Mouse (Mus musculus) splenic B cell, adult 2 months (primary cell): ENCODE measurements around the gene Etfbkmt.
A peak's percentile ranks its signal among the peaks of the same experiment; 100 is the strongest.
"Not testable (repeated sequence)": the region's sequence is repeated elsewhere in the genome, so short reads cannot be mapped to it uniquely, and the experiment has no call there.

Experiments used
- DNase-seq: peaks from one replicate; pipeline ENCODE4 v3.0.0-alpha.2; 2011; ENCODE audit warnings: low read depth, low spot score
- H3K27me3 ChIP-seq: 2 replicates; pipeline ENCODE4 v1.6.1; 2012; ENCODE audit warnings: mild to moderate bottlenecking, low read length, moderate library complexity, mixed read lengths; ENCODE audit not compliant: control insufficient read depth, poor library complexity, insufficient read depth, severe bottlenecking
- H3K36me3 ChIP-seq: 2 replicates; pipeline ENCODE4 v1.6.1; 2012; ENCODE audit warnings: mild to moderate bottlenecking, low read length, moderate library complexity, mixed read lengths; ENCODE audit not compliant: control insufficient read depth, poor library complexity, insufficient read depth, severe bottlenecking

Etfbkmt gene

GRCm38 (mm10) chr6:149118935-149119334 is 20.7 kb upstream of the Etfbkmt start:
- no peak for DNase-seq
- H3K27me3 ChIP-seq, result no peaks in the 10 kb centered on the region; the same call in 1 of the 2 replicates
- no peaks in the 10 kb centered on the region for H3K36me3 ChIP-seq

- DNase-seq, result peak; percentile 86
Measured at GRCm38 (mm10) chr6:149119853-149120252, 19.8 kb upstream of the Etfbkmt start.

GRCm38 (mm10) chr6:149123042-149123441 is 16.6 kb upstream of the Etfbkmt start:
- DNase-seq, result no peak
- Histone ChIP-seq H3K36me3 (no peaks in the 10 kb centered on the region), H3K27me3 (no peaks in the 10 kb centered on the region)

More at GRCm38 (mm10) chr6:149119853-149120252, 19.8 kb upstream of the Etfbkmt start:
- no peaks in the 10 kb centered on the region for H3K36me3 ChIP-seq
- H3K27me3 ChIP-seq, result no peaks in the 10 kb centered on the region; the same call in 1 of the 2 replicates

GRCm38 (mm10) chr6:149126675-149127074 is 13.0 kb upstream of the Etfbkmt start:
- Histone ChIP-seq H3K36me3 (no peaks in the 10 kb centered on the region), H3K27me3 (no peaks in the 10 kb centered on the region)
- DNase-seq, result peak; percentile 72

- not testable (repeated sequence) for H3K36me3 ChIP-seq, H3K27me3 ChIP-seq, DNase-seq
Measured at GRCm38 (mm10) chr6:149129870-149130269, 9.8 kb upstream of the Etfbkmt start, which contains the start of gene Gm10203. Gm10203 (plus strand) TSS chr6:149130170.

GRCm38 (mm10) chr6:149131111-149131510 is 8.5 kb upstream of the Etfbkmt start:
- no peaks in the 10 kb centered on the region for H3K27me3 ChIP-seq
- DNase-seq, result no peak

GRCm38 (mm10) chr6:149132311-149133077 is 7.2 kb upstream of the Etfbkmt start:
- no peaks in the 10 kb centered on the region for H3K27me3 ChIP-seq
- DNase-seq, result peak; percentile 88
- H3K36me3 ChIP-seq, result no peaks in the 10 kb centered on the region

More at GRCm38 (mm10) chr6:149131111-149131510, 8.5 kb upstream of the Etfbkmt start:
- H3K36me3 ChIP-seq, result no peaks in the 10 kb centered on the region

GRCm38 (mm10) chr6:149134391-149135150 is 5.1 kb upstream of the Etfbkmt start:
- Histone ChIP-seq H3K27me3 (no peaks in the 10 kb centered on the region), H3K36me3 (no peaks in the 10 kb centered on the region)
- DNase-seq, result no peak

GRCm38 (mm10) chr6:149135631-149136030 is 4.0 kb upstream of the Etfbkmt start:
- no peaks in the 10 kb centered on the region for H3K36me3 ChIP-seq
- DNase-seq, result no peak

GRCm38 (mm10) chr6:149137936-149138335 is 1.7 kb upstream of the Etfbkmt start:
- no peak for DNase-seq
- H3K27me3 ChIP-seq, result no peaks in the 10 kb centered on the region

More at GRCm38 (mm10) chr6:149135631-149136030, 4.0 kb upstream of the Etfbkmt start:
- H3K27me3 ChIP-seq, result no peaks in the 10 kb centered on the region

GRCm38 (mm10) chr6:149139011-149139410 is 638 bp upstream of the Etfbkmt start:
- H3K36me3 ChIP-seq, result no peaks in the 10 kb centered on the region

More at GRCm38 (mm10) chr6:149137936-149138335, 1.7 kb upstream of the Etfbkmt start:
- H3K36me3 ChIP-seq, result no peaks in the 10 kb centered on the region

GRCm38 (mm10) chr6:149141393-149142173 is 1.9 kb downstream of the Etfbkmt start:
- Histone ChIP-seq H3K27me3 (no peaks in the 10 kb centered on the region), H3K36me3 (no peaks in the 10 kb centered on the region)
- peak; percentile 92 for DNase-seq

More at GRCm38 (mm10) chr6:149139011-149139410, 638 bp upstream of the Etfbkmt start:
- DNase-seq, result peak; percentile 72
- no peaks in the 10 kb centered on the region for H3K27me3 ChIP-seq

GRCm38 (mm10) chr6:149145143-149145542 is 5.5 kb downstream of the Etfbkmt start:
- Histone ChIP-seq H3K36me3 (0 out of 2 replicates have a peak, but pooled peaks cover 2% of the 10 kb centered on the region), H3K27me3 (no peaks in the 10 kb centered on the region)
- DNase-seq, result no peak

- no peaks in the 10 kb centered on the region for H3K27me3 ChIP-seq
- DNase-seq, result no peak
- H3K36me3 ChIP-seq, result 0 out of 2 replicates have a peak, but pooled peaks cover 2% of the 10 kb centered on the region
Measured at GRCm38 (mm10) chr6:149148436-149149229, 9.0 kb downstream of the Etfbkmt start.
